In the genomic region with DNA sequence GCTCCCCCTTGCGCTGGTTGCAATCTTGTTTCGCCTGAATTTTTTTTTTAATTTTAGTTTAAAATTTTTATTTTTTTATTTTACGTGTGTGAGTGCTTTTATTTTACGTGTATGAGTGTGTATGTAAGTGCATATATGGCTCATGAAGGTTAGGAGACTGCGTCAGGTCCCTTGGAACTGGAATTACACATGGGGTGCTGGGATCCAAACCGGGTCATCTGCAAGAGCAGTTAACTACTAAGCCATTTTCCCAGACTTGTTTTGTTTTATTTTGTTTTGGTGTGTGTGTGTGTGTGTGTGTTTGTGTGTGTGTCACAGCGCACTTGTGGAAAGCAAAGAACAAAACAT, we compare ENCODE assay signal across 8 mouse cellular contexts. TPM values are rescaled to one million over a fixed set of nuclear protein-coding genes. Genes with fewer than 3 reads are reported as not detected.
A peak's percentile ranks its signal among the peaks of the same experiment; 100 is the strongest.
DNase-seq lines count a peak whose midpoint lies in the region; ATAC-seq and TF ChIP-seq lines count a peak whose summit lies in the region.

No protein-coding gene starts in this region.

- no peak for DNase-seq in kidney, adult 11 months
- DNase-seq in intestine, embryonic 14.5 days (ENCODE audit: low spot score), result no peak
- no peak for DNase-seq in cerebellum, adult 11 months
- no peak for DNase-seq in yolk sac, embryonic 10.5 days (ENCODE audit: low spot score)
- DNase-seq in layer of hippocampus, adult 9-10 months (ENCODE audit: low spot score), result no peak

- H3K79me2 ChIP-seq in myocyte (ENCODE audit: control insufficient read depth, insufficient read depth), result peaks cover 45% of the 10 kb centered on the region

- no peaks in the 10 kb centered on the region for H3K9me3 ChIP-seq in kidney, embryonic 15.5 days (replicated peaks)
- H3K9me3 ChIP-seq in intestine, embryonic 14.5 days (ENCODE audit: control insufficient read depth, low read length), result no peaks in the 10 kb centered on the region

- ATAC-seq in kidney, embryonic 15.5 days (replicated peaks; ENCODE audit: low FRiP score), result no peak
- no peak for ATAC-seq in intestine, embryonic 14.5 days (replicated peaks; ENCODE audit: low FRiP score, low TSS enrichment, low read depth)

- no peaks in the 10 kb centered on the region for H3K36me3 ChIP-seq in kidney, embryonic 15.5 days
- peaks cover 4% of the 10 kb centered on the region; the same call in 1 of the 2 replicates for H3K36me3 ChIP-seq in intestine, embryonic 14.5 days (ENCODE audit: control insufficient read depth, insufficient read depth, low read length)
- H3K36me3 ChIP-seq in myocyte (ENCODE audit: control insufficient read depth, insufficient read depth), result no peaks in the 10 kb centered on the region

- TF ChIP-seq POLR2A in cortical plate, adult 2 months (IDR thresholded peaks at IDR 0.05; ENCODE audit: extremely low read depth, insufficient read depth, low read length), result no peak
- no peak for TF ChIP-seq POLR2A in myocyte (IDR thresholded peaks at IDR 0.05; ENCODE audit: insufficient read length, low read depth)

- no peak overlapping the region for H3K27ac ChIP-seq in kidney, embryonic 15.5 days
- H3K27ac ChIP-seq in cortical plate, adult 2 months (ENCODE audit: insufficient read depth, low read length), result no peak overlapping the region
- no peak overlapping the region for H3K27ac ChIP-seq in intestine, embryonic 14.5 days (ENCODE audit: low read depth)

- H3K9ac ChIP-seq in kidney, embryonic 15.5 days, result peak overlapping the region; percentile 87; the same call in 1 of the 2 replicates
- H3K9ac ChIP-seq in intestine, embryonic 14.5 days (ENCODE audit: low read length), result peak overlapping the region; percentile 49

- no peaks in the 10 kb centered on the region for H3K27me3 ChIP-seq in kidney, embryonic 15.5 days
- no peaks in the 10 kb centered on the region for H3K27me3 ChIP-seq in intestine, embryonic 14.5 days (replicated peaks; ENCODE audit: control insufficient read depth, insufficient read depth, low read length)
- no peaks in the 10 kb centered on the region for H3K27me3 ChIP-seq in myocyte (ENCODE audit: control insufficient read depth, insufficient read depth, insufficient read length)

- peak overlapping the region; percentile 73 for H3K4me2 ChIP-seq in kidney, embryonic 15.5 days
- peak overlapping the region; percentile 78 for H3K4me2 ChIP-seq in intestine, embryonic 14.5 days (ENCODE audit: low read length)
- H3K4me2 ChIP-seq in myocyte (ENCODE audit: low read depth), result peak overlapping the region; percentile 93

- 40% methylated on average over 7 of the region's 7 CpGs for WGBS in kidney, embryonic 15.5 days
- 35% methylated on average over 7 of the region's 7 CpGs for WGBS in intestine, embryonic 14.5 days

- peak overlapping the region; percentile 93 for H3K4me3 ChIP-seq in kidney, embryonic 15.5 days (replicated peaks)
- H3K4me3 ChIP-seq in cortical plate, adult 2 months (ENCODE audit: insufficient read depth, low read length), result peak overlapping the region; percentile 72
- peak overlapping the region; percentile 50 for H3K4me3 ChIP-seq in intestine, embryonic 14.5 days (ENCODE audit: low read depth, low read length)
- peak overlapping the region; percentile 87 for H3K4me3 ChIP-seq in myocyte

- TF ChIP-seq CTCF in cortical plate, adult 2 months (IDR thresholded peaks at IDR 0.05; ENCODE audit: extremely low read depth, insufficient read depth, low read length), result no peak

- peaks cover 26% of the 10 kb centered on the region for H3K4me1 ChIP-seq in kidney, embryonic 15.5 days
- H3K4me1 ChIP-seq in cortical plate, adult 2 months (ENCODE audit: control insufficient read depth, insufficient read depth, low read length), result 0 out of 2 replicates have a peak, but pooled peaks cover 2% of the 10 kb centered on the region
- peaks cover 8% of the 10 kb centered on the region for H3K4me1 ChIP-seq in intestine, embryonic 14.5 days (replicated peaks; ENCODE audit: control insufficient read depth, insufficient read depth, low read length)

- peak overlapping the region; percentile 56 for H3ac ChIP-seq in myocyte (ENCODE audit: control insufficient read depth, insufficient read length)

TF ChIP-seq in myocyte, 11 proteins besides CTCF, POLR2A, EP300 and RAD21:
- TF ChIP-seq E2F4 (IDR thresholded peaks at IDR 0.05; ENCODE audit: insufficient read depth), result no peak
- TF ChIP-seq TCF12 (IDR thresholded peaks at IDR 0.05; ENCODE audit: insufficient read depth, poor library complexity, severe bottlenecking), result no peak
- TF ChIP-seq MAX (IDR thresholded peaks at IDR 0.05; ENCODE audit: low read depth), result no peak
- TF ChIP-seq MYOG (IDR thresholded peaks at IDR 0.05; ENCODE audit: control insufficient read depth in 1 of 3, insufficient read depth in 1 of 3, insufficient read length in 2 of 3, low read depth in 2 of 3), result no peak
- TF ChIP-seq REST (IDR thresholded peaks at IDR 0.05; ENCODE audit: insufficient read depth, insufficient read length), result no peak
- TF ChIP-seq USF1 (IDR thresholded peaks at IDR 0.05; ENCODE audit: low read depth), result no peak
- no peak for TF ChIP-seq MYOD1 (IDR thresholded peaks at IDR 0.05; ENCODE audit: control insufficient read depth in 1 of 3, insufficient read length in 2 of 3, low read depth in 2 of 3)

RNA-seq across cellular contexts. Expression of gene Ttll12, which starts 0.4 kb away (rescaled TPM):
- 35.2 and 38.6 TPM in 2 replicates for polyA plus RNA-seq in kidney, embryonic 15.5 days (2015; fragmentation: Nextera tagmentation; extraction: Ambion mirVana)
- 12.7 and 13.5 TPM in 2 replicates for polyA plus RNA-seq in cortical plate, adult 2 months (2012; rRNA removed)
- 36.2 and 40.3 TPM in 2 replicates for polyA plus RNA-seq in intestine, embryonic 14.5 days (2014; fragmentation: Nextera tagmentation; extraction: Ambion mirVana)
- 69.6 TPM for polyA plus RNA-seq in myocyte (2012; fragmentation: generic; extraction: Trizol)

RNA-seq across cellular contexts. Expression of gene Mcat, which starts 31.8 kb away (rescaled TPM):
- polyA plus RNA-seq in kidney, embryonic 15.5 days (2015; fragmentation: Nextera tagmentation; extraction: Ambion mirVana), result 35.1 and 36.6 TPM in 2 replicates
- polyA plus RNA-seq in cortical plate, adult 2 months (2012; rRNA removed), result 26.5 and 32.1 TPM in 2 replicates
- 41.1 and 41.6 TPM in 2 replicates for polyA plus RNA-seq in intestine, embryonic 14.5 days (2014; fragmentation: Nextera tagmentation; extraction: Ambion mirVana)
- polyA plus RNA-seq in myocyte (2012; fragmentation: generic; extraction: Trizol), result 55.9 TPM

RNA-seq across cellular contexts. Expression of gene Tspo, which starts 31.9 kb away (rescaled TPM):
- 69.2 and 77.2 TPM in 2 replicates for polyA plus RNA-seq in kidney, embryonic 15.5 days (2015; fragmentation: Nextera tagmentation; extraction: Ambion mirVana)
- 10.1 and 11.5 TPM in 2 replicates for polyA plus RNA-seq in cortical plate, adult 2 months (2012; rRNA removed)
- polyA plus RNA-seq in intestine, embryonic 14.5 days (2014; fragmentation: Nextera tagmentation; extraction: Ambion mirVana), result 95.1 and 107 TPM in 2 replicates
- polyA plus RNA-seq in myocyte (2012; fragmentation: generic; extraction: Trizol), result 937 TPM
